Mouse (Mus musculus): ENCODE measurements around the gene Crb2. TPM values are rescaled to one million over a fixed set of nuclear protein-coding genes. Genes with fewer than 3 reads are reported as not detected.

Crb2 gene
- total RNA-seq, 2 experiments from 2014 or later, result not detected

- peak; percentile 44 for ATAC-seq (replicated peaks; ENCODE audit: poor library complexity)
Measured at GRCm38 (mm10) chr2:37766027-37766761, 9.9 kb upstream of the Crb2 start.

DNA sequence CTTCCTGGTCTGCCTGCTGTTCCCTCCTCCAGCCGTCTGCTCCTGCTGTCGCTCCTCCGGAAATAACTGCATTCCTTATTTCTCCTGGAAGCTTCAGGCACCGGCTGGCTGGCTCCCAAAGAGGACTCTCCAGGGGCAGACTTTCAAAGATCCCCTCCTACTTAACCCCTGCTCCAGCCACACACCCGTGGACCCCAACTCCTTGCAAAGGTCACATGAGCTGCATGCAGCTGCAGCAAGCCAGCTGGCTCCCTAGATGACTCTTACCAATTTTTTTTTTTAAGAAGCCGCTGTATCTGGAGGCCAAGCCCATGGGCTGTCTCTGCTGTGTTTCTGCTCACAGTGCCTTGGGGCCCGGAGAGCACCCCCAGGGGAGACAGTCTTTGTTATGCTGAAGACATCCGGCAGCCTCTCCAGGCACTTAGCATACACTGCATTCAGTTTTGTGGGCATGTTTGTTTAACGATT lies 8.9 kb upstream of the Crb2 start:
- ATAC-seq (replicated peaks; ENCODE audit: poor library complexity), result no peak

DNA sequence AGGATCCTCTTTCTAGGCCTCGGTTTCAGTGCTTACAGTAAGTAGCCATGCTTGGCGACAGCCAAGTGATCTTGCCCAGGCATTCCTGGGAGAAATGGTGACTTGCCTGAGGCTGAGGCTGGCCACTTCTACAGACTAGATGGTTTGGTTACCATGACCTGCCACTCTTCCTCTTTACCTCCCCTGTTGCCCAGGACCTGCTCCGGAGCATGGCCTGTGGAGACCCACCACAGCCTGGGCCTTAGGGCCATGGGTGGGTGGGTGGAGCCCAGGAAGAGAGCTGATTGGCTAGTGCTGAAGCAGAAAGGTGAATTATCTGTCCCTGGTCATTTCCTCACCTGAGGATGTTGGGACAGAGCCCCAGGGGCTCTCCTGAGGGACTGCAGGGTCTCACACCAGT lies 8.3 kb upstream of the Crb2 start:
- ATAC-seq (replicated peaks; ENCODE audit: poor library complexity), result no peak

GRCm38 (mm10) chr2:37768903-37769302 lies 7.1 kb upstream of the Crb2 start:
- no peak for ATAC-seq (replicated peaks; ENCODE audit: poor library complexity)

- ATAC-seq (replicated peaks; ENCODE audit: poor library complexity), result no peak
Measured at GRCm38 (mm10) chr2:37769793-37770192, 6.3 kb upstream of the Crb2 start.

DNA sequence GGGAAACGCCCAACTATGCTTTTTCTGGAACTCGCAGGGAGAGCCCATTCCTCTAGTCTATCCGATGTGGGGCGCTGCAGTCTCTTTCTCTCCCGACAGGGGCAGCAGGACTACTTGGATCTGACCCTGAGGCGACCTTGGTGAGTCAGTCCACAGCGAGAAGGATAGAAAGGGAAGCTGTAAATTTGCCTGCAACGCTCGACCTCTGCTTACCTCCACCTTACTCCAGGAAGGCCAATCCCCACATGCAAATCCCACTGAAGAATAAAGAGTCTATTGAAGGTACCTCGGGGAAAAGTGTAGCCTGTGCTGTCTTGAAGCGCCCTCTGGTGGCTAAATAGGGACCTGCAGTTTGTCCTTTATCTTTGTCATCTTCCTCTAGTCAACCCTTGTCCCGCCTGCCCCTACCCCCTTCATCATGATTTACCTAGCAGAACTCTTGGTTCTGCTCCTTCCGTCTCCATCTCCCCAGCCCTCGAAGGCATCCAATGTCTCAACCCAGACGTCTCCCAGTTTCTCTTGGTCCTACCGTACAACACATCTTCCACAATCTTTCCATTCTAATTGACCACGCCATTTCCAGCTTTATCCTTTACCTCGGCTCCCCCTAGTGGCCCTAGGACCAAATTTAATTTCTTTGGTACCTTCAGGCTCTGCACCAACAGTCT lies 4.3 kb upstream of the Crb2 start:
- peak; percentile 85 for ATAC-seq (replicated peaks; ENCODE audit: poor library complexity)

DNA sequence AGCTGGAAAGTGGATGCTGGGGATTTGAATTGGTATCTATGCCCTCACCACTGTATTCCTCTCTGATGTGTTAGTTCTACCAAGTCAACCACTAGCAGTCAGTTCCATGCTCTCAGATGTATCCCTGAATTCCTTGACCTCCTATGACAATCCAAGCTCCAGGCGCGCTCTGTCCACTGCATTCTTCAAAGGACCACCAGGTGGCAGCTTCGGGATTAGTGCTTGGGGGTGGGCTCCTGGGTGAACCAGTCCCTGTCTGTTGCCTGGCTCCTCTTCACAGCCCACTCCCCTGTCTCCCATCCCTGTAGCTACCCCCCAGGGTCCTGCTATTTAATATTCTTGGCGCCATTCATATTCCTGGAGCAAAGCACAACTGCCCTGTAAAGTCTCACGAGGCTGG lies 1.5 kb upstream of the Crb2 start:
- peak; percentile 38; the same call in 1 of the 2 replicates for ATAC-seq (replicated peaks; ENCODE audit: poor library complexity)

DNA sequence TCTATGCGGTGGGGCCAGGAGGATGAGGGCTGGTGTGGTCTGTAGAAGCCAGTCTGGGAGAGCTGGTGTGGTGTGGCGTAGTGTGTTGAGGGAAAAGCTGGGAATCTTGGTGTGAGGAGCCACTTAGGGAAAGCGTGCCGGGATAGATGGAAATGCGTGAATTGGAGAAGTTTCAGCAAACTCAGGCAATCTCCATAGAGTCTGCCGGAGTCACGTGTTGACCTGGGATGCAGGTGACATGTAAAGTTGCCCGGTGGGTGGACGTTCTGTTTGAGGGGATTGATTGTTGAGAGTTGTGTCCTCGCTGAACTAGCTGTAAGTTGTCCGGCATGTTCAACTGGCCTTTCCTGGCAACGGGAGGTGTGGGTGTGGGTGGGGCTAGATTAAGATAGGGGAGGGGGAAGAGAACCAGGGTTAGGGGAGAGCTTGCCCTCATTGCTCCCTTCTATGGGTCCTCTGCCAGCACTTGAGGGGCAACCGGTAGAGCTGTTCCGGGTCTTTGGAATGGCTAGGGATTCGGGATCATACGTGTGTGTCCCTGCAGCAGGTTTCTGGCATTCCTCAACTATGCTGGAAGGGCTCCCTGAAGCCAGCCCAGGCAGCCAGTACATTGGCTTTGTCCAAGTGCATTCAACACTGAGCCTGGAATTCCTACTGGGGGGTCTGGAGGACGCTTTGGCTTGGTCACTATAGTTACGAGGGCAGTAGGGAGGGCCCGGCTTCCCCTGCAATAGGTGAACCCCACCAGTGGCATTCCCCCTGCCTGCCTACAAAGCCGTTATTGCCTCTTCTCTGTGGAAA lies 762 bp downstream of the Crb2 start:
- no peak for ATAC-seq (replicated peaks; ENCODE audit: poor library complexity)

- ATAC-seq (replicated peaks; ENCODE audit: poor library complexity), result no peak
Measured at GRCm38 (mm10) chr2:37777958-37778720, 2.1 kb downstream of the Crb2 start.

GRCm38 (mm10) chr2:37780270-37780929 lies 4.4 kb downstream of the Crb2 start:
- peak; percentile 89 for ATAC-seq (replicated peaks; ENCODE audit: poor library complexity)

DNA sequence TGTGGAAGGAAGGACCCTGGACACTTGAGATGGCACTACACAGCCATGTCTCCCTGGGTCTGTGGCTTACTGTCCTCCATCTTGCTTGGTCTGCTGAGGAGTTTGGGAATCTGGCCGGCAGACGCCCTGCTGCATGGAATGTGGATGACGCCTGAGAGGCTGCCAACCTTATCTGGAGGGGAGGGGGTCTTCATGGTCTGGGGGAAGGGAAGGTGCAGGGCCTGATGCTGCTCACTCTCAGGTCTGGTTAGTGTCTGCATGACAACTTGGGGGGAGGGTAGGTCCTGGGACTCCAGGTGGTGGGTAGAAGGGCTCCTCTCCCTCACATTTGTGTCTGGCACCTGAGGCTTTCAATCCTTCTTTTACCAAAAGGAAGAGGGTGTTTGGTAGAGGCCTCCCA lies 5.4 kb downstream of the Crb2 start:
- ATAC-seq (replicated peaks; ENCODE audit: poor library complexity), result no peak

GRCm38 (mm10) chr2:37782002-37782401 lies 6.0 kb downstream of the Crb2 start:
- ATAC-seq (replicated peaks; ENCODE audit: poor library complexity), result no peak

DNA sequence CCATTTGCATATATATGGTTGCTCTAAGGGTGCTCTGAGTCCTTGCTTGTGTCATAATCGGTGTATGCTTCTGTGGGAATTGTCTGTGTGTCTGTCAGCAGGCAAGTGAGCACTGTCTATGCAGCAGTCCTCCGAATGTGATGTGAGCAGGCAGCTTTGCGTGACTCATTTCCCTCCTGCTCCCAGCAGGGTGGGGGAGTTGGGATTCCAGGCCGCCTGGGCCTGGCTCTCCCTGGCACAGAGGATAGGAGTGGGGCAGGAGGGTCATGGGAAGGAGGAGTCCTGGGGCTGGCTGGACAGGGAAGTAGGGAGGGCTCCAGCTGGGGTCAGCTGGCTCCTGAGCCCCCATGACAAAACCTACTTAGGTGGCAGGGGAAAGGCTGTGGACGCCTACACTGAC lies 8.4 kb downstream of the Crb2 start:
- no peak for ATAC-seq (replicated peaks; ENCODE audit: poor library complexity)

DNA sequence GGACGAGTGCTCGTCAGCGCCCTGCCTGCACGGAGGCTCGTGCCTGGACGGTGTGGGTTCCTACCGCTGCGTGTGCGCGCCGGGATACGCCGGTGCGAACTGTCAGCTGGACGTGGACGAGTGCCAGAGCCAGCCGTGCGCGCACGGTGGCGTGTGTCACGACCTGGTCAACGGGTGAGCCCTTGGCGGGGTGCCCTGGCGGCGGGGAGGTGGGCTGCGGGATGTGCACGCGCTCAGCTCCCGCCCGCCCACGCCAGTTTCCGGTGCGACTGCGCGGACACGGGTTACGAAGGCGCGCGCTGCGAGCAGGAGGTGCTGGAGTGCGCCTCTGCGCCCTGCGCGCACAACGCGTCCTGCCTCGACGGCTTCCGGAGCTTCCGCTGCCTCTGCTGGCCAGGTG lies 10.4 kb downstream of the Crb2 start:
- no peak for ATAC-seq (replicated peaks; ENCODE audit: poor library complexity)

DNA sequence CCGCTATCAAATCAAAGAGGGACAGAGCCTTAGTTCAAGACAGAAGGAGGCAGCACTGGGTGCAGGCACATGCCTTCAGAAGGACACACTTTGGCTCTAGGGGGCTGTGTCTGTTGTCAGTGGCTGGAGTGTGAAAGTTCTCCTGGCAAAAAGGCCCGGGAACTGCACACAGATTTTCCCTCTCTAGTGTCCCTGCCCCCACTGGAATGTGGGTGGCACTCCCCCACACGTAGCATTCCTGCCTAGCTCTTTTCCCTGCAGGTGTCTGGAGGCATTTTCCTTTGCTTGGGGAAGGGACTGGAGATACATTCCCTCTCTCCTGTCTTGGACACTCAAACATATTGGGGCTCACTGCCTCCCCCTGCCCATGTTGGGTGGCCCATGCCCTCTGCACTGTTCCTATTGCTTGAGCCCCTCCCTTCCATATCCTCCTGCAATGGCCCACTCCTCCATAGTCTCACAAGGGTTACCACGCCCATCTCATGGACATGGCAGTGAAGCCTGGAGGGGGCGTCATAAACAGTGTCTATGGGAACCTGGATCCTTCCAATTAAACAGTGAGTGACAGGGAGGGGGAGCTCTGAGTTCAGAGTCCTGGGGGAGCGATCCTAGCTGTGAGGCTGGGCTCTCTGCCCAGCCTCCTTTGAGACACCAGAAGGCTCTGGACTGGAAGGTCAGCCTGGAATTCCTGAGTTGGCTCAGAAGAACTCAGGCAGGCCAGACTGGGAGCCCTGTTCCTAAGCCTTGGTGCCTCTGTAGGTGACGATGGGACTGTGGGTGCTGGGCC lies 12.3 kb downstream of the Crb2 start:
- no peak for ATAC-seq (replicated peaks; ENCODE audit: poor library complexity)

DNA sequence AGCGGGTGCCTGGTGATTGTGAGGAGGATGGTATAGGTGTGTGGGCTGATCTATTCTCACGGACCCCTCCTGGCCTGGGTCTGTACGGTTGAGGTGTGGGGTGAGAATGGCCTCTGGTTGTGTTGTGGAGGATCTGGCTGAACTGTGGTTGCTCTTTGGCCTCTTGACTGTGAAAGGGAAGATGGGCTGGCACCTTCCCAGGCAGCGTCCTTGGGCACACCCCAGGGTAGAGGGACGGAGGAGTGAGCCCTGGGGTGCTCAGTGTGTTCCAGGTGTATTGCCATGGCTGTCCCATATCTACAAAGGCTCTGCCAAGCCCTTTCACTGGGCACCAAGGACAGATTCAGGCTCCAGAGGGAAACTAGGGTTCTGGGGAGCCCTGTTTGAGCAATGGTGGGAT lies 13.0 kb downstream of the Crb2 start:
- ATAC-seq (replicated peaks; ENCODE audit: poor library complexity), result no peak

DNA sequence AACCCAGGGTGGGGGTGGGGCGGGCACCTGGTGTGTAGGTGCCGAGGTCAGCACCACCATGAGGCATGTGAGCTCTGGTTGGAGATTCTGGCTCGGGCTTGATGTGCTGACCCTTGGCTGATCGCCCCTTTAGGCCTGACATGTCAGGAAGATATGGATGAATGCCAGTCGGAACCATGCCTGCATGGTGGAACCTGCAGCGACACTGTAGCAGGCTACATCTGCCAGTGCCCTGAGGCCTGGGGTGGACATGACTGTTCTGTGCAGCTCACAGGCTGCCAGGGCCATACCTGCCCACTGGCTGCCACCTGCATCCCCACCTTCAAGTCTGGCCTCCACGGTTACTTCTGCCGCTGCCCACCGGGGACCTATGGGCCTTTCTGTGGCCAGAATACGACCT lies 13.9 kb downstream of the Crb2 start:
- ATAC-seq (replicated peaks; ENCODE audit: poor library complexity), result no peak

DNA sequence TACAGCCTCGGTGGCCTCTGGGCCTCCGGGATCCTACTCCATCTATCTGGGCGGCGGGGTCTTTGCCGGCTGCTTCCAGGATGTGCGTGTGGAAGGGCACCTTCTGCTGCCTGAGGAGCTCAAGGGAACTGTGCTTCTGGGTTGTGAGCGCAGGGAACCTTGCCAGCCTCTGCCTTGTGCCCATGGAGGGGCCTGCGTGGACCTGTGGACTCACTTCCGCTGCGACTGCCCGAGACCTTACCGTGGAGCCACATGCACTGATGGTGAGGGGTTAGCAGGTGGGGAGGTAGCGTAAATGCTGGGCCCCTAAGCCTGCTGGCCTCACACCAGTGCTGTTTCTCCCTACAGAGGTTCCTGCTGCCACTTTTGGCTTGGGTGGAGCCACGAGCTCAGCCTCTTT lies 14.7 kb downstream of the Crb2 start:
- ATAC-seq (replicated peaks; ENCODE audit: poor library complexity), result no peak

DNA sequence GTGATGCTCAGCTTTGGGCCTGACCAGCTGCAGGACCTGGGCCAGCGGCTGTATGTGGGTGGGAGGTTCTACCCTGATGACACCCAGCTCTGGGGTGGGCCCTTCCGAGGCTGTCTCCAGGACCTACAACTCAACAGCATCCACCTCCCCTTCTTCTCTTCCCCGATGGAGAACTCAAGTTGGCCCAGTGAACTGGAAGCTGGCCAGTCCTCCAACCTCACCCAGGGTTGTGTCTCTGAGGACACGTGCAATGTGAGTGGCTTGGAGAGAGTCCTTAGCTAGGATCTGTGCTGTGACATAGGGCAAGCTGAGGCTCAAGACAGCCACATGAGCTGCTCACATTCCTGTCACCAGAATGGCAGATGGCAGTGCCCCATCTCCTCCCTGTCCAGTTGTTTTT lies 15.3 kb downstream of the Crb2 start:
- no peak for ATAC-seq (replicated peaks; ENCODE audit: poor library complexity)

DNA sequence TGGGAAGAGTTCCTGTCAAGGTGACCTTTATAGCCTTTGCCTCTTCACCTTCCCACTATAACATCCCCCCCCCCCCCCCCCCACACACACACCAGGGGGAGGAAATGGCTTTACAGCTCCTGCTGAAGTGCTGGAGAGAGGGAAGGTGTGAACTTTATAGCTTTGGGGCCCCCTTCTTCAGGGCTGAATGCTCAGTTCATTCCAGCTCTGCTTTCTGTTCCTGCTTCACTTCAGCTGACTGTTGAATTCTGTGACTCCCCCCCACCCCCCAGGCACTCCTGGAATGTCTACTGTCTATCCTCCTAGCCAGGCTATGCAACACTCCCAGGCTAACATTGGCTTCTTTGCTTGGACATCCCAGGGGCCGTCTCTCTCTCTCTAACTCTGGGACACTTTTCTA lies 20.0 kb downstream of the Crb2 start:
- ATAC-seq (replicated peaks; ENCODE audit: poor library complexity), result no peak
